Mouse (Mus musculus) intestine, embryonic 15.5 days (tissue): Measurements from ENCODE around the gene Phkb. TPM values are rescaled to one million over a fixed set of nuclear protein-coding genes. Genes with fewer than 3 reads are reported as not detected.

Experiments used
- ATAC-seq: fragments of 200-750 bp; cut with Nextera tagmentation; 2 replicates; pipeline ENCODE4 v1.8.0; 2017; ENCODE audit warnings: moderate TSS enrichment, moderate library complexity
- H3K27ac ChIP-seq: fragments of 300-500 bp; sonication (generic); 2 replicates; pipeline ENCODE4 v1.5.1; 2015; ENCODE audit warnings: mild to moderate bottlenecking, inconsistent platforms
- H3K27me3 ChIP-seq: fragments of 300-500 bp; sonication (generic); replicated peaks from 2 replicates; pipeline ENCODE4 v1.6.1; 2015; ENCODE audit warnings: inconsistent platforms
- H3K36me3 ChIP-seq: fragments of 300-500 bp; sonication (generic); 2 replicates; pipeline ENCODE4 v1.6.1; 2015; ENCODE audit warnings: inconsistent platforms
- H3K4me1 ChIP-seq: fragments of 300-500 bp; sonication (generic); replicated peaks from 2 replicates; pipeline ENCODE4 v1.6.1; 2015; ENCODE audit warnings: inconsistent platforms
- H3K4me2 ChIP-seq: fragments of 300-500 bp; sonication (generic); replicated peaks from 2 replicates; pipeline ENCODE4 v1.6.1; 2015; ENCODE audit warnings: mild to moderate bottlenecking, inconsistent platforms
- H3K4me3 ChIP-seq: fragments of 300-500 bp; sonication (generic); replicated peaks from 2 replicates; pipeline ENCODE4 v1.5.1; 2015; ENCODE audit warnings: inconsistent platforms
- H3K9ac ChIP-seq: fragments of 300-500 bp; sonication (generic); 2 replicates; pipeline ENCODE4 v1.6.1; 2015; ENCODE audit warnings: inconsistent platforms
- H3K9me3 ChIP-seq: fragments of 300-500 bp; sonication (generic); 2 replicates; pipeline ENCODE4 v1.6.1; 2016; ENCODE audit warnings: inconsistent platforms
- WGBS: fragments of 180-500 bp; shearing (Covaris S2); methylation state at CpG from one replicate; pipeline ENCODE4 v1.1.7; 2015; 5-methylcytosine and 5-hydroxymethylcytosine counted together
- polyA plus RNA-seq: library from polyadenylated mRNA; unstranded; fragments of >200 nt; fragmentation: Nextera tagmentation; extraction: Ambion mirVana; gene quantifications from 2 replicates; pipeline ENCODE4 v1.2.1, GENCODE M21; 2015

The Phkb gene
- polyA plus RNA-seq, 1 experiment from 2014 or later, result 31.0 TPM

GRCm38 (mm10) chr8:86050882-86051281, 210.1 kb downstream of the Phkb start:
- H3K4me2 ChIP-seq, result no peak overlapping the region
- 83% methylated on average over 3 of the region's 3 CpGs for WGBS

GRCm38 (mm10) chr8:86052003-86052402, 211.2 kb downstream of the Phkb start:
- WGBS, result 88% methylated on average over 4 of the region's 4 CpGs

More at GRCm38 (mm10) chr8:86050882-86051281, 210.1 kb downstream of the Phkb start:
- H3K4me3 ChIP-seq, result no peak overlapping the region
- ATAC-seq, result no peak
- no peak overlapping the region for H3K9ac ChIP-seq
- no peaks in the 10 kb centered on the region for H3K27me3 ChIP-seq
- no peaks in the 10 kb centered on the region for H3K36me3 ChIP-seq
- H3K4me1 ChIP-seq, result no peaks in the 10 kb centered on the region
- no peaks in the 10 kb centered on the region for H3K9me3 ChIP-seq
- no peak overlapping the region for H3K27ac ChIP-seq

GRCm38 (mm10) chr8:86058618-86059017, 217.9 kb downstream of the Phkb start:
- no peaks in the 10 kb centered on the region for H3K4me1 ChIP-seq
- H3K36me3 ChIP-seq, result peaks cover 12% of the 10 kb centered on the region; the same call in 1 of the 2 replicates
- H3K4me2 ChIP-seq, result no peak overlapping the region
- ATAC-seq, result no peak
- H3K9ac ChIP-seq, result no peak overlapping the region
- no peak overlapping the region for H3K27ac ChIP-seq
- H3K9me3 ChIP-seq, result no peaks in the 10 kb centered on the region
- WGBS, result 86% methylated on average over 5 of the region's 5 CpGs
- no peak overlapping the region for H3K4me3 ChIP-seq
- no peaks in the 10 kb centered on the region for H3K27me3 ChIP-seq

More at GRCm38 (mm10) chr8:86052003-86052402, 211.2 kb downstream of the Phkb start:
- Histone ChIP-seq H3K9ac (no peak overlapping the region), H3K9me3 (no peaks in the 10 kb centered on the region), H3K4me1 (no peaks in the 10 kb centered on the region), H3K4me2 (no peak overlapping the region), H3K27me3 (no peaks in the 10 kb centered on the region), H3K4me3 (no peak overlapping the region), H3K36me3 (peaks cover 7% of the 10 kb centered on the region; the same call in 1 of the 2 replicates), H3K27ac (no peak overlapping the region)
- no peak for ATAC-seq

- WGBS, result 69% methylated on average over 5 of the region's 5 CpGs
- Histone ChIP-seq H3K27me3 (no peaks in the 10 kb centered on the region), H3K27ac (no peak overlapping the region), H3K4me1 (no peaks in the 10 kb centered on the region), H3K9me3 (no peaks in the 10 kb centered on the region), H3K36me3 (peaks cover 12% of the 10 kb centered on the region; the same call in 1 of the 2 replicates), H3K9ac (no peak overlapping the region), H3K4me3 (no peak overlapping the region), H3K4me2 (no peak overlapping the region)
- no peak for ATAC-seq
Measured at GRCm38 (mm10) chr8:86059130-86059529, 218.4 kb downstream of the Phkb start.

- H3K36me3 ChIP-seq, result no peaks in the 10 kb centered on the region
- ATAC-seq, result no peak
- no peaks in the 10 kb centered on the region for H3K27me3 ChIP-seq
- no peak overlapping the region for H3K4me2 ChIP-seq
- no peak overlapping the region for H3K27ac ChIP-seq
- no peaks in the 10 kb centered on the region for H3K9me3 ChIP-seq
- WGBS, result 93% methylated on average over 2 of the region's 2 CpGs
- no peaks in the 10 kb centered on the region for H3K4me1 ChIP-seq
- H3K4me3 ChIP-seq, result no peak overlapping the region
- H3K9ac ChIP-seq, result no peak overlapping the region
Measured at GRCm38 (mm10) chr8:86063411-86063810, 222.7 kb downstream of the Phkb start.

- Histone ChIP-seq H3K36me3 (no peaks in the 10 kb centered on the region), H3K27me3 (no peaks in the 10 kb centered on the region; the same call in 1 of the 2 replicates), H3K9me3 (no peaks in the 10 kb centered on the region), H3K9ac (no peak overlapping the region), H3K27ac (no peak overlapping the region), H3K4me1 (no peaks in the 10 kb centered on the region), H3K4me2 (no peak overlapping the region), H3K4me3 (no peak overlapping the region)
- ATAC-seq, result no peak
- WGBS, result 89% methylated on average over 1 of the region's 1 CpGs
Measured at GRCm38 (mm10) chr8:86079433-86079832, 238.7 kb downstream of the Phkb start.

GRCm38 (mm10) chr8:86083346-86083745, 242.6 kb downstream of the Phkb start:
- Histone ChIP-seq H3K4me1 (no peaks in the 10 kb centered on the region), H3K27ac (no peak overlapping the region), H3K4me3 (no peak overlapping the region), H3K9me3 (no peaks in the 10 kb centered on the region), H3K27me3 (no peaks in the 10 kb centered on the region), H3K9ac (no peak overlapping the region), H3K36me3 (no peaks in the 10 kb centered on the region), H3K4me2 (no peak overlapping the region)
- WGBS, result 67% methylated on average over 4 of the region's 4 CpGs
- ATAC-seq, result no peak

GRCm38 (mm10) chr8:86086791-86087190, 246.0 kb downstream of the Phkb start:
- Histone ChIP-seq H3K4me1 (no peaks in the 10 kb centered on the region), H3K27me3 (no peaks in the 10 kb centered on the region), H3K4me3 (no peak overlapping the region), H3K27ac (no peak overlapping the region), H3K4me2 (no peak overlapping the region), H3K9me3 (no peaks in the 10 kb centered on the region), H3K9ac (no peak overlapping the region), H3K36me3 (no peaks in the 10 kb centered on the region)
- ATAC-seq, result no peak
- 91% methylated on average over 2 of the region's 2 CpGs for WGBS

GRCm38 (mm10) chr8:86087468-86087867, 246.7 kb downstream of the Phkb start:
- ATAC-seq, result no peak
- 69% methylated on average over 1 of the region's 1 CpGs for WGBS

GRCm38 (mm10) chr8:86090666-86091065, 249.9 kb downstream of the Phkb start:
- H3K4me2 ChIP-seq, result no peak overlapping the region
- no peaks in the 10 kb centered on the region for H3K36me3 ChIP-seq
- WGBS, result 85% methylated on average over 10 of the region's 10 CpGs
- no peaks in the 10 kb centered on the region for H3K27me3 ChIP-seq
- no peak overlapping the region for H3K27ac ChIP-seq
- H3K4me1 ChIP-seq, result no peaks in the 10 kb centered on the region
- no peak overlapping the region for H3K4me3 ChIP-seq
- H3K9ac ChIP-seq, result no peak overlapping the region
- no peaks in the 10 kb centered on the region for H3K9me3 ChIP-seq
- ATAC-seq, result no peak

More at GRCm38 (mm10) chr8:86087468-86087867, 246.7 kb downstream of the Phkb start:
- Histone ChIP-seq H3K9me3 (no peaks in the 10 kb centered on the region), H3K36me3 (no peaks in the 10 kb centered on the region), H3K27me3 (no peaks in the 10 kb centered on the region), H3K4me2 (no peak overlapping the region), H3K27ac (no peak overlapping the region), H3K4me3 (no peak overlapping the region), H3K4me1 (no peaks in the 10 kb centered on the region), H3K9ac (no peak overlapping the region)

Other genes starting within 250 kb of the Phkb start
- 5.4 and 7.0 TPM in 2 replicates for gene Neto2, start 140.0 kb upstream of the Phkb start, polyA plus RNA-seq
- gene Itfg1, start within 50 bp of the Phkb start, polyA plus RNA-seq, result 60.1 and 66.9 TPM in 2 replicates